Comparison of ENCODE assay signal across 10 mouse cellular contexts in the genomic region with DNA sequence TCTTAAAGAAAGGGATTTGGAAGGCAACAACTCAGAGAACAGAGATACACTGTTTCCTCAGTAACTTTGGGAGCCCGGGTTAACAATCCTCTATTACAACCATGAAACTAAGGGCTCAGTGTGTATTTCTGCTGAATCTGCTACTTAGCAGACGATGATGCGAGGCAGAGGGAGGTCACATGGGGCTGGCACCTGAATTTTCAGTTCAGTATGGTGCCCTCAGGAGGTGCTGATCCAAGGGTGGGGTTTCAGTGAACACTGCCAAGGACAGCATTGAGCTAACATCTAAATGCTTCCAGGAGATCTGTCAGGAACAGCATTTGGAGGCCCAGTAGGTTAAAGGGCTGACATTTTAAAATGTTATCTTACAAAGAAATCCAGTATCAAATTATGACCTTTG. TPM values are rescaled to one million over a fixed set of nuclear protein-coding genes. Genes with fewer than 3 reads are reported as not detected.
DNase-seq lines count a peak whose midpoint lies in the region; ATAC-seq and TF ChIP-seq lines count a peak whose summit lies in the region.
"Had no signal": no experiment of that assay in that cellular context is flagged by ENCODE, and none has a peak within 500 bp of the region (broad histone marks: within the 10 kb centered on the region; RNA-seq: fewer than 3 reads in every experiment).

No protein-coding gene starts in this region.

- TF ChIP-seq CTCF in bone marrow macrophage, adult 2 months (IDR thresholded peaks at IDR 0.05; ENCODE audit: low read depth, low read length) = no peak

- H3K79me2 ChIP-seq in macrophage (ENCODE audit: inconsistent target) = peaks cover 25% of the 10 kb centered on the region

- WGBS in heart, embryonic 13.5 days = 61% methylated on average over 3 of the region's 3 CpGs
- 46% methylated on average over 3 of the region's 3 CpGs for WGBS in hindbrain, embryonic 15.5 days
- 66% methylated on average over 3 of the region's 3 CpGs for WGBS in macrophage (ENCODE audit: missing documents)

- no peak for TF ChIP-seq POLR2A in bone marrow macrophage, adult 2 months (IDR thresholded peaks at IDR 0.05; ENCODE audit: borderline replicate concordance, low read depth, low read length)

- H3K4me1 ChIP-seq in heart, embryonic 13.5 days = peaks cover 24% of the 10 kb centered on the region
- peaks cover 23% of the 10 kb centered on the region for H3K4me1 ChIP-seq in bone marrow macrophage, adult 2 months (ENCODE audit: control insufficient read depth, insufficient read depth, low read length)
- peaks cover 16% of the 10 kb centered on the region for H3K4me1 ChIP-seq in hindbrain, embryonic 15.5 days (replicated peaks)

- ATAC-seq in heart, embryonic 13.5 days (ENCODE audit: extremely low read depth, insufficient number of reproducible peaks, low FRiP score, low TSS enrichment) = no peak
- ATAC-seq in hindbrain, embryonic 15.5 days (ENCODE audit: low FRiP score, low read depth) = no peak
- ATAC-seq in activated CD4-positive, CD25-positive, alpha-beta regulatory T cell, adult 4 months = no peak

- H3K4me3 ChIP-seq in heart, embryonic 13.5 days = peak overlapping the region; percentile 88
- H3K4me3 ChIP-seq in bone marrow macrophage, adult 2 months (ENCODE audit: insufficient read depth, low read length) = peak overlapping the region; percentile 33
- H3K4me3 ChIP-seq in hindbrain, embryonic 15.5 days = peak overlapping the region; percentile 15
- H3K4me3 ChIP-seq in macrophage (ENCODE audit: inconsistent target) = peak overlapping the region; percentile 79; the same call in 1 of the 2 replicates
- H3K4me3 ChIP-seq: heart, adult 2 months had no signal

- H3K9ac ChIP-seq in heart, embryonic 13.5 days = peak overlapping the region; percentile 71
- no peak overlapping the region for H3K9ac ChIP-seq in hindbrain, embryonic 15.5 days

- H3K4me2 ChIP-seq in heart, embryonic 13.5 days = peak overlapping the region; percentile 95
- peak overlapping the region; percentile 26; the same call in 1 of the 2 replicates for H3K4me2 ChIP-seq in hindbrain, embryonic 15.5 days

- no peak overlapping the region; the same call in 1 of the 2 replicates for H3K27ac ChIP-seq in heart, embryonic 13.5 days (replicated peaks)
- H3K27ac ChIP-seq in bone marrow macrophage, adult 2 months (ENCODE audit: insufficient read depth, low read depth, low read length) = no peak overlapping the region
- H3K27ac ChIP-seq in hindbrain, embryonic 15.5 days (replicated peaks) = no peak overlapping the region
- no peak overlapping the region for H3K27ac ChIP-seq in macrophage
- H3K27ac ChIP-seq: heart, adult 2 months had no signal

- no peak for DNase-seq in heart, adult 18-20 months
- DNase-seq in layer of hippocampus, adult 18-20 months (ENCODE audit: low spot score in 2 of 2) = no peak
- DNase-seq in left cerebral cortex, adult 18-20 months (ENCODE audit: low spot score in 2 of 2) = no peak
- DNase-seq: heart, adult 2 months; thymus, postnatal 14 days had no signal

- H3K9me3 ChIP-seq in heart, embryonic 13.5 days = no peaks in the 10 kb centered on the region
- H3K9me3 ChIP-seq in hindbrain, embryonic 15.5 days = no peaks in the 10 kb centered on the region

- peaks cover 42% of the 10 kb centered on the region for H3K36me3 ChIP-seq in heart, embryonic 13.5 days
- no peaks in the 10 kb centered on the region for H3K36me3 ChIP-seq in hindbrain, embryonic 15.5 days
- H3K36me3 ChIP-seq in macrophage (ENCODE audit: inconsistent target) = no peaks in the 10 kb centered on the region

- no peaks in the 10 kb centered on the region for H3K27me3 ChIP-seq in heart, embryonic 13.5 days (replicated peaks)
- peaks cover 18% of the 10 kb centered on the region for H3K27me3 ChIP-seq in hindbrain, embryonic 15.5 days

RNA-seq across cellular contexts. Expression of gene E2f8, which starts 1.8 kb away (rescaled TPM):
- 18.6 and 19.9 TPM in 2 replicates for polyA plus RNA-seq in heart, embryonic 13.5 days (2015; fragmentation: Nextera tagmentation; extraction: Ambion mirVana)
- total RNA-seq in heart, adult 18-20 months (2021) = under 1 TPM; 0.45 to 0.82 TPM
- polyA plus RNA-seq in bone marrow macrophage, adult 2 months (2012; ENCODE audit: insufficient read depth, insufficient read length, missing spikeins) = 18.3 and 21.1 TPM in 2 replicates
- 3.4 and 4.4 TPM in 2 replicates for polyA plus RNA-seq in hindbrain, embryonic 15.5 days (2015; fragmentation: Nextera tagmentation; extraction: Ambion mirVana)
- total RNA-seq in macrophage (2018; cell fraction: chromatin; rRNA removed) = 100 to 1,000 TPM in 2 of 26 experiments, 10 to 100 TPM in 13, 1 to 10 TPM in 11; 4.4 to 114 (median 13.8) TPM
- total RNA-seq in macrophage (2018; cell fraction: cytosol; rRNA removed) = 10 to 100 TPM in 7 of 26 experiments, 1 to 10 TPM in 19; 2.2 to 33.3 (median 4.7) TPM
- total RNA-seq in macrophage (2018; cell fraction: nucleus; rRNA removed) = 10 to 100 TPM in 16 of 26 experiments, 1 to 10 TPM in 10; 5.0 to 81.9 (median 12.8) TPM
- polyA plus RNA-seq in macrophage (2018) = 1.8 to 8.8 TPM (median 6.0 TPM) in 3 replicates
- under 1 TPM in 1 of 2 experiments, not detected in 1; 0.18 TPM for total RNA-seq in layer of hippocampus, adult 18-20 months (2021)
- 1 to 10 TPM; 3.2 to 7.5 TPM for polyA plus RNA-seq in activated CD4-positive, CD25-positive, alpha-beta regulatory T cell, adult 4 months (2017; shearing (Covaris generic))
- under 1 TPM; 0.28 TPM for total RNA-seq in left cerebral cortex, adult 18-20 months (2021)

RNA-seq across cellular contexts. Expression of gene Nav2, which starts 28.9 kb away (rescaled TPM):
- 25.3 and 26.1 TPM in 2 replicates for polyA plus RNA-seq in heart, embryonic 13.5 days (2015; fragmentation: Nextera tagmentation; extraction: Ambion mirVana)
- total RNA-seq in heart, adult 18-20 months (2021) = 10 to 100 TPM; 35.5 to 45.2 TPM
- 22.2 and 25.5 TPM in 2 replicates for polyA plus RNA-seq in bone marrow macrophage, adult 2 months (2012; ENCODE audit: insufficient read depth, insufficient read length, missing spikeins)
- 24.7 and 26.5 TPM in 2 replicates for polyA plus RNA-seq in hindbrain, embryonic 15.5 days (2015; fragmentation: Nextera tagmentation; extraction: Ambion mirVana)
- 100 to 1,000 TPM; 225 to 756 (median 416) TPM for total RNA-seq in macrophage (2018; cell fraction: chromatin; rRNA removed)
- 10 to 100 TPM; 18.9 to 49.7 (median 35.8) TPM for total RNA-seq in macrophage (2018; cell fraction: cytosol; rRNA removed)
- total RNA-seq in macrophage (2018; cell fraction: nucleus; rRNA removed) = 100 to 1,000 TPM in 25 of 26 experiments, 10 to 100 TPM in 1; 85.8 to 465 (median 200) TPM
- 10.6 to 21.1 TPM (median 19.2 TPM) in 3 replicates for polyA plus RNA-seq in macrophage (2018)
- 10 to 100 TPM; 66.2 to 73.7 TPM for total RNA-seq in layer of hippocampus, adult 18-20 months (2021)
- polyA plus RNA-seq in activated CD4-positive, CD25-positive, alpha-beta regulatory T cell, adult 4 months (2017; shearing (Covaris generic)) = 10 to 100 TPM; 14.2 to 16.6 TPM
- 10 to 100 TPM; 71.1 to 81.0 TPM for total RNA-seq in left cerebral cortex, adult 18-20 months (2021)

RNA-seq across cellular contexts. Expression of gene Csrp3, which starts 31.7 kb away (rescaled TPM):
- 1,256 and 1,437 TPM in 2 replicates for polyA plus RNA-seq in heart, embryonic 13.5 days (2015; fragmentation: Nextera tagmentation; extraction: Ambion mirVana)
- 1,000 to 10,000 TPM; 1,990 to 2,288 TPM for total RNA-seq in heart, adult 18-20 months (2021)
- polyA plus RNA-seq in bone marrow macrophage, adult 2 months (2012; ENCODE audit: insufficient read depth, insufficient read length, missing spikeins) = not detected in 2 replicates
- polyA plus RNA-seq in hindbrain, embryonic 15.5 days (2015; fragmentation: Nextera tagmentation; extraction: Ambion mirVana) = 0.47 and 0.56 TPM in 2 replicates
- total RNA-seq in macrophage (2018; cell fraction: chromatin; rRNA removed) = not detected
- total RNA-seq in macrophage (2018; cell fraction: cytosol; rRNA removed) = not detected
- not detected for total RNA-seq in macrophage (2018; cell fraction: nucleus; rRNA removed)
- not detected in 3 replicates for polyA plus RNA-seq in macrophage (2018)
- total RNA-seq in layer of hippocampus, adult 18-20 months (2021) = not detected
- not detected for polyA plus RNA-seq in activated CD4-positive, CD25-positive, alpha-beta regulatory T cell, adult 4 months (2017; shearing (Covaris generic))
- not detected for total RNA-seq in left cerebral cortex, adult 18-20 months (2021)

Comparison
In these comparisons a context has a peak if more than half of its experiments do, and no peak if none do; other contexts are left out.
1. H3K4me3 ChIP-seq: peak in every context shown above with its lines; median percentile 88 in heart, embryonic 13.5 days; 79 in macrophage; 33 in bone marrow macrophage, adult 2 months; 15 in hindbrain, embryonic 15.5 days.
2. RNA of gene Csrp3, which starts 31.7 kb away (polyA plus RNA-seq): 1,256 to 1,437 TPM in heart, embryonic 13.5 days; 0.47 to 0.56 TPM in hindbrain, embryonic 15.5 days, not detected in bone marrow macrophage, adult 2 months, not detected in macrophage and not detected in activated CD4-positive, CD25-positive, alpha-beta regulatory T cell, adult 4 months; every median in the first group is over 100 times any median in the second.